ENCODE assay signal across 21 mouse cellular contexts in the genomic region with DNA sequence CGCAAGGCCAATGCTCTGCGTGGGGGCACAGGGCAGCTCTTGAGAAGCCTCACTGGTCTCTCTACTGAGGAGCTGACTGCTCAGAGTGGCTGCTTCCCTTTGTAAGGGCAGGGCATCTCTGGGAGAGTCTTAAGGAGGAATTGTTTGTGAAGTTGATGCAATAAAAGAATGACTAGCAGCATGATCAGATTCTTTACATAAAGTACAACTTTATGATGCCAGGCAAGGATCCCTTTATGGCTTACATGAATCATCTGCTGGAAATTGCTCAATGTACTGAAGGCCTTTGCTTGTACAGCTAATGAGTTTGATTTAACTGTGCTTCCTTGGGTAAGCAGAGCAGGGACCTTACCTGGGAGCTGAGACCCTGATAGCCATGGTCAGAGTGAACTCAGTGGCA. TPM values are rescaled to one million over a fixed set of nuclear protein-coding genes. Genes with fewer than 3 reads are reported as not detected.
DNase-seq lines count a peak whose midpoint lies in the region; ATAC-seq and TF ChIP-seq lines count a peak whose summit lies in the region.
"Had no signal": no experiment of that assay in that cellular context is flagged by ENCODE, and none has a peak within 500 bp of the region (broad histone marks: within the 10 kb centered on the region; RNA-seq: fewer than 3 reads in every experiment).

No protein-coding gene starts in this region.

- no peaks in the 10 kb centered on the region for H3K27me3 ChIP-seq in lung, postnatal 0 days (replicated peaks; ENCODE audit: insufficient read depth, low read length)
- no peaks in the 10 kb centered on the region for H3K27me3 ChIP-seq in intestine, embryonic 16.5 days (replicated peaks; ENCODE audit: control insufficient read depth, insufficient read depth, low read length)
- no peaks in the 10 kb centered on the region for H3K27me3 ChIP-seq in forebrain, embryonic 13.5 days
- H3K27me3 ChIP-seq: embryonic facial prominence, embryonic 13.5 days; hindbrain, embryonic 12.5 days had no signal

- H3K9ac ChIP-seq in lung, postnatal 0 days (replicated peaks; ENCODE audit: low read depth) = no peak overlapping the region
- no peak overlapping the region for H3K9ac ChIP-seq in intestine, embryonic 16.5 days (ENCODE audit: low read depth, low read length)
- H3K9ac ChIP-seq in forebrain, embryonic 13.5 days = no peak overlapping the region
- H3K9ac ChIP-seq: embryonic facial prominence, embryonic 13.5 days; hindbrain, embryonic 12.5 days had no signal

- no peak overlapping the region for H3K27ac ChIP-seq in lung, postnatal 0 days (ENCODE audit: low read length)
- peak overlapping the region; percentile 36; the same call in 1 of the 2 replicates for H3K27ac ChIP-seq in intestine, embryonic 16.5 days (ENCODE audit: low read length)
- H3K27ac ChIP-seq in forebrain, embryonic 13.5 days = no peak overlapping the region
- H3K27ac ChIP-seq: embryonic facial prominence, embryonic 13.5 days; heart, embryonic 10.5 days; hindbrain, embryonic 12.5 days had no signal

- H3K4me2 ChIP-seq in lung, postnatal 0 days (replicated peaks; ENCODE audit: low read depth, low read length) = no peak overlapping the region
- H3K4me2 ChIP-seq in intestine, embryonic 16.5 days (ENCODE audit: low read depth, low read length) = no peak overlapping the region
- H3K4me2 ChIP-seq in forebrain, embryonic 13.5 days = no peak overlapping the region
- H3K4me2 ChIP-seq: embryonic facial prominence, embryonic 13.5 days; hindbrain, embryonic 12.5 days had no signal

- H3K4me3 ChIP-seq in lung, postnatal 0 days (ENCODE audit: low read depth, low read length) = no peak overlapping the region
- no peak overlapping the region for H3K4me3 ChIP-seq in intestine, embryonic 16.5 days (ENCODE audit: low read length)
- no peak overlapping the region for H3K4me3 ChIP-seq in forebrain, embryonic 13.5 days
- H3K4me3 ChIP-seq: embryonic facial prominence, embryonic 13.5 days; heart, embryonic 10.5 days; hindbrain, embryonic 12.5 days had no signal

- H3K9me3 ChIP-seq in lung, postnatal 0 days (ENCODE audit: low read length) = no peaks in the 10 kb centered on the region
- no peaks in the 10 kb centered on the region for H3K9me3 ChIP-seq in intestine, embryonic 16.5 days (ENCODE audit: control insufficient read depth, low read length)
- H3K9me3 ChIP-seq in forebrain, embryonic 13.5 days (replicated peaks) = no peaks in the 10 kb centered on the region
- H3K9me3 ChIP-seq: embryonic facial prominence, embryonic 13.5 days; heart, embryonic 10.5 days; hindbrain, embryonic 12.5 days had no signal

- no peaks in the 10 kb centered on the region for H3K36me3 ChIP-seq in lung, postnatal 0 days (ENCODE audit: insufficient read depth, low read length)
- H3K36me3 ChIP-seq in intestine, embryonic 16.5 days (ENCODE audit: control insufficient read depth, insufficient read depth, low read length) = no peaks in the 10 kb centered on the region
- no peaks in the 10 kb centered on the region for H3K36me3 ChIP-seq in forebrain, embryonic 13.5 days (ENCODE audit: poor library complexity, severe bottlenecking)
- H3K36me3 ChIP-seq: embryonic facial prominence, embryonic 13.5 days; heart, embryonic 10.5 days; hindbrain, embryonic 12.5 days had no signal

- no peak for TF ChIP-seq CTCF in lung, postnatal 0 days (IDR thresholded peaks at IDR 0.05)

- TF ChIP-seq EP300 in lung, postnatal 0 days (IDR thresholded peaks at IDR 0.05) = no peak

- H3K4me1 ChIP-seq in lung, postnatal 0 days (ENCODE audit: insufficient read depth, low read depth, low read length) = no peaks in the 10 kb centered on the region
- peaks cover 9% of the 10 kb centered on the region for H3K4me1 ChIP-seq in intestine, embryonic 16.5 days (ENCODE audit: control insufficient read depth, insufficient read depth, low read length)
- H3K4me1 ChIP-seq in forebrain, embryonic 13.5 days = no peaks in the 10 kb centered on the region
- H3K4me1 ChIP-seq: embryonic facial prominence, embryonic 13.5 days; heart, embryonic 10.5 days; hindbrain, embryonic 12.5 days had no signal

- no peak for ATAC-seq in lung, postnatal 0 days
- peak; percentile 91 for ATAC-seq in intestine, embryonic 16.5 days
- no peak for ATAC-seq in forebrain, embryonic 13.5 days
- ATAC-seq: forebrain, embryonic 14.5 days; hindbrain, embryonic 16.5 days had no signal

- WGBS in lung, postnatal 0 days = 87% methylated on average over 2 of the region's 2 CpGs
- WGBS in intestine, embryonic 16.5 days = 57% methylated on average over 2 of the region's 2 CpGs
- WGBS in forebrain, embryonic 13.5 days = 89% methylated on average over 2 of the region's 2 CpGs

- peak; percentile 23 for DNase-seq in lung, postnatal 0 days (ENCODE audit: low spot score)
- no peak for DNase-seq in lung, postnatal 14 days
- DNase-seq in fat pad, adult 2 months (ENCODE audit: extremely low read depth, low read depth, low spot score) = peak; percentile 43
- no peak for DNase-seq in thymus, postnatal 0 days (ENCODE audit: low spot score)
- DNase-seq in layer of hippocampus, adult 11-12 months (ENCODE audit: low spot score) = no peak
- DNase-seq in right cerebral cortex, postnatal 4 days = no peak
- DNase-seq: adrenal gland, postnatal 10 days; cerebellum, adult 18-20 months; cerebellum, adult 9-11 months; cerebellum, postnatal 36 days; gastrocnemius, postnatal 36 days; heart, adult 18-20 months; heart, postnatal 10 days; heart, postnatal 4 days had no signal

RNA-seq across cellular contexts. Expression of gene Sqor, which starts 18.7 kb away (rescaled TPM):
- 29.2 and 30.5 TPM in 2 replicates for polyA plus RNA-seq in lung, postnatal 0 days (2015; fragmentation: Nextera tagmentation; extraction: Ambion mirVana)
- 40.1 and 44.8 TPM in 2 replicates for polyA plus RNA-seq in intestine, embryonic 16.5 days (2015; fragmentation: Nextera tagmentation; extraction: Ambion mirVana)
- polyA plus RNA-seq in thymus, postnatal 0 days (2015; fragmentation: Nextera tagmentation; extraction: Ambion mirVana) = 5.7 and 6.3 TPM in 2 replicates
- polyA plus RNA-seq in forebrain, embryonic 13.5 days (2015; fragmentation: Nextera tagmentation; extraction: Ambion mirVana) = 2.3 and 5.6 TPM in 2 replicates

RNA-seq across cellular contexts. Expression of gene Bloc1s6, which starts 45.4 kb away (rescaled TPM):
- 29.8 and 30.6 TPM in 2 replicates for polyA plus RNA-seq in lung, postnatal 0 days (2015; fragmentation: Nextera tagmentation; extraction: Ambion mirVana)
- polyA plus RNA-seq in intestine, embryonic 16.5 days (2015; fragmentation: Nextera tagmentation; extraction: Ambion mirVana) = 51.9 and 54.4 TPM in 2 replicates
- polyA plus RNA-seq in thymus, postnatal 0 days (2015; fragmentation: Nextera tagmentation; extraction: Ambion mirVana) = 49.5 and 54.0 TPM in 2 replicates
- polyA plus RNA-seq in forebrain, embryonic 13.5 days (2015; fragmentation: Nextera tagmentation; extraction: Ambion mirVana) = 84.9 and 88.8 TPM in 2 replicates

Comparison
In these comparisons a context has a peak if more than half of its experiments do, and no peak if none do; other contexts are left out.
1. DNase-seq: peak in lung, postnatal 0 days (single experiment) and fat pad, adult 2 months (single experiment); none in lung, postnatal 14 days (single experiment), thymus, postnatal 0 days (single experiment), layer of hippocampus, adult 11-12 months (single experiment) and right cerebral cortex, postnatal 4 days (single experiment).